Mouse (Mus musculus) gastrocnemius, postnatal 14 days (tissue): Measurements from ENCODE around the gene Afp. TPM values are rescaled to one million over a fixed set of nuclear protein-coding genes. Genes with fewer than 3 reads are reported as not detected.

Experiments
- DNase-seq: peaks from one replicate; pipeline ENCODE4 v3.0.0; 2021; ENCODE audit warnings: mixed read lengths
- intact Hi-C: fragments of 180-260 bp; cut with DNase I; formaldehyde crosslinking; loops from one replicate; pipeline ENCODE4 v1.15.1; 2025; ENCODE audit warnings: low total_unique reads
- long read RNA-seq, 2 experiments: library from polyadenylated mRNA; stranded (forward); transcript quantifications; one replicate each; pipeline ENCODE4 v2.0.0; 2021
- total RNA-seq, 2 experiments: library from RNA; stranded (reverse); gene quantifications; 2 replicates each; pipeline ENCODE4 v1.2.3; 2021

The Afp gene
- total RNA-seq: not detected
- long read RNA-seq, experiment 1: 0 reads
- long read RNA-seq, experiment 2: 0 reads

DNA sequence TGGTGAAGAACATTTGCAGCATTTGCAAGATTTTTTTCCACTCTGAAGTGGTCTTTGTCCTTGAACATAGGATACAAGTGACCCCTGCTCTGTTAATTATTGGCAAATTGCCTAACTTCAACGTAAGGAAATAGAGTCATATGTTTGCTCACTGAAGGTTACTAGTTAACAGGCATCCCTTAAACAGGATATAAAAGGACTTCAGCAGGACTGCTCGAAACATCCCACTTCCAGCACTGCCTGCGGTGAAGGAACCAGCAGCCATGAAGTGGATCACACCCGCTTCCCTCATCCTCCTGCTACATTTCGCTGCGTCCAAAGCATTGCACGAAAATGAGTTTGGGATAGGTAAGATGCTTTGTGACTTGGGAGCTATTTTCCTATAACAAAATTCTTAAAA lies at the start of gene Afp:
Gene Afp (plus strand): TSS at position 220 of the 400 bp plus-strand sequence.
- DNase-seq: no peak
- intact Hi-C loops: no loop called here

DNA sequence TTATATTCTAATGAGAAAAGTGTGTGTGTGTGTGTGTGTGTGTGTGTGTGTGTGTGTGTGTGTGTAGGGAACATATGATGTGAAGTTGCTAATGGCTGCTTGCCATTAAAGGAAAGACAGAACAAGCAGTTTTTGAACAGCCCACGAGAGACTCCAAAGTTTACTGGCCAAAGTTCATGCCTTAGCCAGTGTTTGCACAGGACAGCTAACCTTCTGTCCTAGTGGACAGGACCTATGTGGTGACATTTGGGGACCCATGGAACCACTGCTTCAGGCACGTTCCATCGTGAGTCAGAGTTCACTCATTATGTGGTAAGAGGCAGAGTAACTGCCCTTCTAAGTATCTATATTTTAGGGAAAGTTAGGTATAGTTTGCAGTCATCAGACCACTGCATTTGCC lies 43.0 kb upstream of the Afp start:
- intact Hi-C loops: no loop called here
- no peak for DNase-seq

DNA sequence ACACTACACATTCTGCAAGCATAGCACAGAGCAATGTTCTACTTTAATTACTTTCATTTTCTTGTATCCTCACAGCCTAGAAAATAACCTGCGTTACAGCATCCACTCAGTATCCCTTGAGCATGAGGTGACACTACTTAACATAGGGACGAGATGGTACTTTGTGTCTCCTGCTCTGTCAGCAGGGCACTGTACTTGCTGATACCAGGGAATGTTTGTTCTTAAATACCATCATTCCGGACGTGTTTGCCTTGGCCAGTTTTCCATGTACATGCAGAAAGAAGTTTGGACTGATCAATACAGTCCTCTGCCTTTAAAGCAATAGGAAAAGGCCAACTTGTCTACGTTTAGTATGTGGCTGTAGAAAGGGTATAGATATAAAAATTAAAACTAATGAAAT lies 40.6 kb upstream of the Afp start:
- intact Hi-C loops: no loop called here
- no peak for DNase-seq

DNA sequence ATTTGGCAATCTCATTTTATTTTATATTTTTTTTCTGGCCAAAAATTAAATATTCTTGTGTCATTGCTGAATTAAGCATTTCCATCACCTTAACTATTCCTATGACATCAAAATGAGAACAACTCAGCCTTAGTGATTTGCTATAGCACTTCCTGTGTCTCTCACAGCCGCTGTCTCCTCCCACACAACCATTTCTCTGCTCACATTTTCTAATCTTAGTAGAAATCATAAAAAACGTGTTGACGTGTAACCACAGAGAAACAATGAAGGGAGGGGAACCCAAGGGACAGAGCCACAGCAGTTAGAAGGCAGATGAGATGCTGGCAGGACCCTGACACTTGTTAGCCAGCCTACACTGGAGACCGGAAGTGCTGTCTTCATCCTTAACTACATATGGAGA lies 37.8 kb upstream of the Afp start:
- intact Hi-C loops: no loop called here
- DNase-seq: no peak

DNA sequence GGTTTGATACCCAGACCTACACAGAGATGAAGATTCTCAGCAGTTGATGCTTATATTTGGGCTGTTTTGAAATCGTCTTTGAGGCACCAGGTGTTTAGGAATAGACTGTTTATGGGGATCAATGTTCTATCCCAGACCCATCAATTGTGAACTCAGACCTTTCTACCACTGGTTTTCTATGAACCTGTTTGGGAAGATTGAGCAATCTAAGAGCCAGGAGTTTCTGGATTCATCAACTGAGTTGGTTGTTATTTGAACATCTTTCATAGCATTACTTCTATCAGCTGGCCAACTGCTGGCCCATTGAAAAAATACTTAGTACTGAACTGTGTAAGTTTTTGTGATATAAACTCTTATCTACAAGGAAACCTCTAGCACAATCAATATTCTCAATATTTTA lies 33.3 kb upstream of the Afp start:
- intact Hi-C loops: no loop called here
- DNase-seq: no peak

DNA sequence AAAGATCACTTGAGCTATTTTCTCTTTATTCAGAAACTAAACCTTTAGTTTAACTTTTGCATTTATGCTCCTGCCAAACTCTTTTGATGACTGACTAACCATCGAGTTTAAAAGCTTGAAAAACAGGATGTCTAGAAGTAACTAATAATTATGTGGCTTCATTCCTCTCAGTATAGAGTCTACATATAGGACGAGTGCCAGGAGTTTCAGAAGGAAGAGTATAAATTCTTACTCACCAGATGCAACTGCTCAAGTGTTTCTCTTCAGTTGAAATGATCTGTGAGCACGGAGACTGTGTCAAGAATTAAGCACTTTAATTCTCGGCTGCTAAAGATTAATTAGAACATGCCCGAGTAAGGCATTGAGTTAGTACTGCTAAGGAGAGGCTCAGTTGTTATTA lies 31.8 kb upstream of the Afp start:
- intact Hi-C loops: no loop called here
- no peak for DNase-seq

DNA sequence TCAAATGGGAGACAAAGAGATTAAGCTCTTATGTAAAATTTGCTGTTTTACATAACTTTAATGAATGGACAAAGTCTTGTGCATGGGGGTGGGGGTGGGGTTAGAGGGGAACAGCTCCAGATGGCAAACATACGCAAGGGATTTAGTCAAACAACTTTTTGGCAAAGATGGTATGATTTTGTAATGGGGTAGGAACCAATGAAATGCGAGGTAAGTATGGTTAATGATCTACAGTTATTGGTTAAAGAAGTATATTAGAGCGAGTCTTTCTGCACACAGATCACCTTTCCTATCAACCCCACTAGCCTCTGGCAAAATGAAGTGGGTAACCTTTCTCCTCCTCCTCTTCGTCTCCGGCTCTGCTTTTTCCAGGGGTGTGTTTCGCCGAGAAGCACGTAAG lies 29.9 kb upstream of the Afp start, which contains the start of gene Alb:
Gene Alb (plus strand): TSS at position 279 of the 400 bp plus-strand sequence.
- no peak for DNase-seq
- intact Hi-C loops: no loop called here

DNA sequence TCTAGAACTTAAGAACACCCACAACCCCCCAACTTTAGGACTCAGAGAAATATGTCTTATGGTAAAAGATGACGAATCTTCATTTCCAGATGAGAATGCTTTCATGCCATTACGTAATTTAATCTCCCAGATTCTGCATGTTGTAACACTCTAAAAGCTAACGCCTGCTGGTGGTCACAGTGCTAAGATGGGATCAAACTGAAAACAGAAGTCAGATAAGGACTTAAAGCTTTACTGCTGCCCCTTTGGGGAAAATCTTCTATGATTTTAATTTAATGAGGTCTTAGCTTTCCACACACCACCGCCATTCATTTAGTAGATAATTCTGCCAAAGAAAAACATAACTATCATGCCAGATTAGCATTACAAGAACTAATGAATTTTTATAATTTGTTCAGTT lies 23.7 kb upstream of the Afp start:
- intact Hi-C loops: no loop called here
- DNase-seq: no peak

DNA sequence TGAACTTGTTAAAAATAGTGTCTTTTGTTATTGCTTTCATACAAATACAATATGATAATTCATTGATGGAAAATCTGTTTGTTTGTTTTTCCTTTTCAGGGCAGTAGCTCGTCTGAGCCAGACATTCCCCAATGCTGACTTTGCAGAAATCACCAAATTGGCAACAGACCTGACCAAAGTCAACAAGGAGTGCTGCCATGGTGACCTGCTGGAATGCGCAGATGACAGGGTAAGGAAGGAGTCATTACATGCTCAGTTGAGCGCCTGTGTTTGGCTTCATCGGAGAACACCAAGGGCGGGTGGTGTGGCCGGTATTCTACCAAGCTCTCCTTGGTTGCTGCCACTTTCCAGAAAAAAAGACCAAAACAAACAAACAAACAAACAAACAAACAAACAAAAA lies 23.3 kb upstream of the Afp start:
- intact Hi-C loops: no loop called here

DNA sequence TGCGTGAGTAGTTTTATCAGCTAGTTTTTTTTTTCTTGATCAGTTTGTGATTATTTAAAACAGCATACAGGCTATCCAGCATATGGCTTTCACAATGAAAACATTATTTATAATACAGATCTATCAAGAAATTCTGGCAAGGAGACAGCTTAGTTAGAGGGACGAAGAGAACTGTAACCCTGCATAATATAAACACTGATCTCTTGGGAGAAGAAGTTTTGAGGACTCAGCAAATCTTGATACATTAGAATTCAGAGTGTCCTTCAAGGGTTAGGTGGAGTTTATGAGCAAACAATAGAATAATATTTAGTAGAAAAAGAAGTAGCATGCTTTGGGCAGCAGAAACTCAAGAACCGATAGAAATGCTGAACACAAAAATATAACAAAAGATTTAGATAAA lies 19.7 kb upstream of the Afp start:
- no peak for DNase-seq
- intact Hi-C loops: no loop called here

More for the DNA sequence above, 23.3 kb upstream of the Afp start:
- DNase-seq: no peak

DNA sequence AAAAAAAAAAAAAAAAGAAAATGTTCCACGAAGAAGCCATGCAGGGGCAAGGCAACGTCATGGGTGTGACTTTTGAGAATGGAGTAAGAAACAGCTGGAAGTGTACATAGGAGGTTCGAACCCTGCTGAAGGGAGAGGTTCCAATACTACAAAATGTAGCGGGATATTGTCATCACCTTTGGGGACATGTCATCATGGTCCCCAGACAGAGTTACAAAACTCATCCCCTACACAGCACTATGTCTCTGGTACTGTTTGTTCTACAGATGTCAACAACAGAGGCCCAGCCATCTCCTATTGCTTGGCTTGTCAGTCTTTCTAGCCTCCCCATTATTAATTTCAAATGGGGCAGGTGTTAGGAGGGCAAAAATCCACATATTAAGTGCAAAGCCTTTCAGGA lies 16.6 kb upstream of the Afp start:
- intact Hi-C loops: no loop called here
- no peak for DNase-seq

DNA sequence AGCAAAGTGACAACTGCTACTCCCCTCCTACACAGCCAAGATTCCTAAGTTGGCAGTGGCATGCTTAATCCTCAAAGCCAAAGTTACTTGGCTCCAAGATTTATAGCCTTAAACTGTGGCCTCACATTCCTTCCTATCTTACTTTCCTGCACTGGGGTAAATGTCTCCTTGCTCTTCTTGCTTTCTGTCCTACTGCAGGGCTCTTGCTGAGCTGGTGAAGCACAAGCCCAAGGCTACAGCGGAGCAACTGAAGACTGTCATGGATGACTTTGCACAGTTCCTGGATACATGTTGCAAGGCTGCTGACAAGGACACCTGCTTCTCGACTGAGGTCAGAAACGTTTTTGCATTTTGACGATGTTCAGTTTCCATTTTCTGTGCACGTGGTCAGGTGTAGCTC lies 16.2 kb upstream of the Afp start:
- no peak for DNase-seq
- intact Hi-C loops: no loop called here

DNA sequence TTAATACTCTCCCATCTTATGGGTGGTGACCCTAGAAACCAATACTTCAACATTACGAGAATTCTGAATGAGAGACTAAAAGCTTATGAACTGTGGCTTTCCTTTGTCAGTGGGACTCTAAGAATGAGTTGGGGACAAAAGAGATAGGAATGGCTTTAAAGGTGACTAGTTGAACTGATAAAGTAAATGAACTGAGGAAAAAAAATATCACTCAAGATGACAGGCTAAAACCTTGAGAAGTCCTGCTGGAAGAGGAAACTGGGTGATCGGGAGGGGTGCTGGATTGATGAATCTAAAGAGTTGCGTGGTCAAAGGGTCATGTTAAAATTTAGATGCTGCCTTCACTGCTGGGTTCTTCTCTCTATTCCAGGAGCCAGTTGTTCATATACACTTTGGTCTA lies 13.8 kb upstream of the Afp start:
- intact Hi-C loops: no loop called here
- no peak for DNase-seq

DNA sequence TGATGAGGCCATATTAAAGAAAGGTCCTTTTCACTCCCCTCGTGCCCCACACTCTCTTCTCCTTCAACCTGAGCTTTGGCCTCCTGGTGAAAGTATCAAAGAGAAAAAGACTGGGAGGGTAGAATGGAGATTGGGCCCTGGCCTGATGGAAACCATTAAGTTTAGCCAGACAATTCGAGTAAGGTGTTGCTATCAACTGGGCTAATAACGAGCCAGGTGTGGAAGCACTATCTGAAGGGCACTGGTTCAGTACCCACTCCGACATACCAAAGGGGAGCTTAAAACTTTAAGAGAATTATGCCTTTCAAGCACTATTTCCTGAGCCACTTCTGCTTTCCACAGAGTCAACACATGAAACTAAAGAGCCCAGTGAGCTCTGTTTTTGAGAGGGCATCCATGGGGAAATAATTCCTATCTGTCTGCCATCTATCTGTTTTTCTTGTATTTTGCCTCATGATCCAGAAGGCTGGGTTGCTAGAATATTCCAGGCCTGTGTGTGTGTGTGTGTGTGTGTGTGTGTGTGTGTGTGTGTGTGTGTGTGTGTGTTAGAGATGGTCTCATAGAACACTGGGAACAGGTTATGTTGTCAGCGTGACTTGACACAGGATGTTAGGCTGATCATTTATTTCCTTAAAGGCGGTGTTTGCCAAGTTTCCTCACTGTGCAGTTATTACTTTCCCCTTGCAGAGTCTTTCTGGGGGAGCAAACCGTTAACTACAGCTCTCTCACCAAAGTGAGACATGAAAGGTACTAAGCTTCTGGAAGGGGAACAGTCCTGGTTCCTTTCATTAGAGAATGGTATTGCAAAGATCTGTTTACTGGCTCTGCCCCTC lies 13.0 kb upstream of the Afp start:
- intact Hi-C loops: no loop called here
- DNase-seq: no peak

DNA sequence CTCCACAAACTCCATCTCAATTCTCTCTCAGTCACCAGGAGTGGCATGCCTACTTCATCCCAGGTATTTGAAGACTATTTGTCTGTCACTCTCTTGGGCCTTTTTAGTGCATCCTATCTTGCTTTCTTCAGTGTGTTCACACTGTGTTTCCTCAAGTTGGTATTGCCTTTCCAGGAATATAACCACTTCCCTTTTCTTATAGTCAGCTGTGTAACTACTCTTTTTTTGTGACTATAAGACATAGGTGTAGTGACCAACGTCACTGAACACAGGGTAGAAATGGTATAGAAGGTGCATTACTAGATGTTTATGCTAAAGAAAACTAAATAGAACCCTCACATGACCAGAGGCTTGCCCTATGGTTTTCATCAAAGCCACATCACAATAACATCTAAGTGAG lies 11.7 kb upstream of the Afp start:
- no peak for DNase-seq
- intact Hi-C loops: no loop called here

DNA sequence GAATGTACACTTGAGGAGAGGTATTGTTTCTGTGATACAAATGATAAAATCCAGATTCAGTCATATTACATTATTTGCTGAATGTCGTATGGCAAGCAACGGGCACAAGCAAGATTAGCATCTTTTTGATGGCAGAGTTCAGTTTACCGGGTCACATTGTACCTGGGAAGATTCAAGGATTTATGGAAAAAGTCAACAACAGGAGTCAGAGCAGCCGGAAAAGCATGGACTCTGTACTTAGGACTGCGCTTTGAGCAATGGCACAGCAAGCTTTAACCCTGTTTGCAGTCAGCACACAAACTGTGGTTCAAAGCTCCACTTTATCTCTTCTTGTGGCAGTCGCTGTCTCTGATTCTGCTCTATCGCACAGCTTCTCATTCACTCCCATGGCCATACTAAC lies 4.9 kb upstream of the Afp start:
- DNase-seq: no peak
- intact Hi-C loops: no loop called here

DNA sequence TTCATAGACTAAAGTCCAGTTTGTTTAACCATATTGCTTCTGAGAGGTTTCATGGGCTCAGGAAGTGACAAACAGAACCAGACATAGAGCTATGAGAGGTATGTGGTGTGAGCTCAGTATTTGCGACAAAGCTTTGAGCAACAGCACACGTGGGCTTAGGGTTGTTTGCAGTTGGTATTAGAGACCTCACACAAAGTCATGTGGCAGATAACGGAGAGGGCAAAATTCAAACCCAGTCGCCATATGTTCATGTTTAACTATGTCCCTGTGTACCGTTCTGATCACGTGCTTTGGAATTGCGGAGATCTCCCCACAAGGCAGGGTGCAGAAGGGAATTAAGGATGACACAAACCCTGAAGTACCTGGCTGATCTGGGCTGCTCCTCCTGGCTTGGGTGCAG lies 2.2 kb upstream of the Afp start:
- no peak for DNase-seq
- intact Hi-C loops: no loop called here

DNA sequence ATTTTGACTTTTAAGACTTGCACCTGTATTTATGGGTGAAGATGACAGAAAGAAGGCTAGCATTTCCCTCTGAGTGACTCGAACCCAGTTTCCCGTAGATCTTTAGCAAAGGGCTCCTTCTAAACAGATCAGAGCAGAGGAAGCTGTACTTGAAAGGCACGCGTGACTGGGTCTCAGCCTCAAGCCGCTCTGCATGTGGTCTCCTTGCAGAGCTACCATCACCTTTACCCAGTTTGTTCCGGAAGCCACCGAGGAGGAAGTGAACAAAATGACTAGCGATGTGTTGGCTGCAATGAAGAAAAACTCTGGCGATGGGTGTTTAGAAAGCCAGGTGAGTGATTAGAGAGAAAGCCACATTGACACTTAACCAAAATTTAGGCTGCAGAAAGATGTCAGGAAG lies 1.9 kb downstream of the Afp start:
- intact Hi-C loops: no loop called here

DNA sequence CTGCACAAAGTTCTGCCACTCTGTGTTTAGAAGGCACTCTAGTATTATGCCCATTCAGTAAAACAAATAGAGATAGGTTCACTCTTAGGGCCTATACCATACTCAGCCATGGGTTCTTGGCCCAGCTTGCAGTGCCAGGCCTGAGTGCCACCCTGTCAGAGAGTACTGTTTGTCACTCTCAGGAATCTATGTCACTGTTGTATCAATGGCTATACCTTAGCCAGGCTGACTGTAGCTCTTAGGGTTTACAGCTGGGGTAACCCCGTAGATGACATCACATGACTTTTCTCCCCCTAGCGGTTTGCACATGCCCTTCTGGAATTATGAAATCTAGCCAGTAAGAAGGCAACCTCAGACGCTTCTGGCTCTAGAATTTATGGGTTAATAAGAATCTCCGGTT lies 3.8 kb downstream of the Afp start:
- no peak for DNase-seq
- intact Hi-C loops: no loop called here

More for the DNA sequence above, 1.9 kb downstream of the Afp start:
- no peak for DNase-seq

DNA sequence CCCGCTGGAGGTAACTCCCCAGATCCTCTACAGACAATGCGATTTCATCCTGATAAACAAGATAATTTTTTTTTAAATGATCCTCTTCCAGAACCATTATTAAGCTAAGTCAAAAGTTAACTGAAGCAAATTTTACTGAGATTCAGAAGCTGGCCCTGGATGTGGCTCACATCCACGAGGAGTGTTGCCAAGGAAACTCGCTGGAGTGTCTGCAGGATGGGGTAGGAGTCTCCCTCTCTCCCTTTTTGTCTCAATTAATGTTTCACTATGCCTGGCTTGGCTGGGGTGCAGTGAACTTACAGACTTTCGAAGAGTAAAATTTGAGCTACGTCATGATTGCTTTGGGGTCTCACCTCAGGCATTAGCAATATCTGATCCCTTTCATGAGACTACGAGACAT lies 9.0 kb downstream of the Afp start:
- intact Hi-C loops: loop anchor here (5.0 kb wide), 1 partner anchor 447 kb away; no protein-coding TSS in a partner anchor

DNA sequence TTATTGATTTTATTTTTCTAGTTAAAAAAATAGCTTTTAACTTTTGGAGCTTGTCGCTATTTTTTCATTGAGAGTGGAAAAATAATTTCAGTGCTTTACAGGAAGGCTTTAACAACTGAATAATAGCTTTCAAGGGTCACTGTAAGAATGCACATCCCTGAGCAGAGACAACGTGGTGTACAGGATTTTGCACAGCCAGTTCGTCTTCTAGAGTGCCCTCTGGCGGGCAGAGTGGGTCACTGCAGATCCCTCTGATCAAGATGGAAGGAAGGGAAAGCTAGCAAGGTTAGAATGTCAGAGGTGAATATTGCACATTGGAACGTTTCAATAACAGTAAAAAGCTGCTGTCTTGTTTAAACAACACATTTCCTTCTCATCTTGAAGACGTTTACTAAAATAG lies 10.2 kb downstream of the Afp start:
- DNase-seq: peak; percentile 61
- intact Hi-C loops: loop anchor here (2.0 kb wide), 1 partner anchor 298 kb away; no protein-coding TSS in a partner anchor

More for the DNA sequence above, 9.0 kb downstream of the Afp start:
- DNase-seq: no peak
